Mouse (Mus musculus) neural tube, embryonic 14.5 days (tissue): ENCODE data around the gene Etfa. TPM values are rescaled to one million over a fixed set of nuclear protein-coding genes. Genes with fewer than 3 reads are reported as not detected.
A peak's percentile ranks its signal among the peaks of the same experiment; 100 is the strongest.

Experiments
- ATAC-seq: fragments of 200-750 bp; cut with Nextera tagmentation; 2 replicates; pipeline ENCODE4 v1.8.0; 2017; ENCODE audit warnings: low read depth, mild to moderate bottlenecking, moderate TSS enrichment, moderate library complexity
- H3K27ac ChIP-seq: fragments of 300-500 bp; sonication (generic); 2 replicates; pipeline ENCODE4 v1.5.1; 2014; ENCODE audit warnings: low read depth, mild to moderate bottlenecking, control low read depth, low read length, moderate library complexity, mixed read lengths
- H3K27me3 ChIP-seq: fragments of 300-500 bp; sonication (generic); 2 replicates; pipeline ENCODE4 v1.6.1; 2014; ENCODE audit warnings: low read length; ENCODE audit not compliant: control insufficient read depth, insufficient read depth
- H3K36me3 ChIP-seq: fragments of 300-500 bp; sonication (generic); 2 replicates; pipeline ENCODE4 v1.6.1; 2014; ENCODE audit warnings: low read length, mixed read lengths; ENCODE audit not compliant: control insufficient read depth, insufficient read depth
- H3K4me1 ChIP-seq: fragments of 300-500 bp; sonication (generic); 2 replicates; pipeline ENCODE4 v1.6.1; 2014; ENCODE audit warnings: low read length; ENCODE audit not compliant: control insufficient read depth, insufficient read depth
- H3K4me2 ChIP-seq: fragments of 300-500 bp; sonication (generic); 2 replicates; pipeline ENCODE4 v1.6.1; 2014; ENCODE audit warnings: mild to moderate bottlenecking, low read depth, low read length, control low read depth
- H3K4me3 ChIP-seq: fragments of 300-500 bp; sonication (generic); 2 replicates; pipeline ENCODE4 v1.5.1; 2014; ENCODE audit warnings: low read depth, low read length, control low read depth, mixed read lengths
- H3K9ac ChIP-seq: fragments of 300-500 bp; sonication (generic); replicated peaks from 2 replicates; pipeline ENCODE4 v1.6.1; 2014; ENCODE audit warnings: low read depth, mild to moderate bottlenecking, control low read depth, low read length, mixed read lengths
- H3K9me3 ChIP-seq: fragments of 300-500 bp; sonication (generic); 2 replicates; pipeline ENCODE4 v1.6.1; 2016; ENCODE audit warnings: low read length; ENCODE audit not compliant: control insufficient read depth
- WGBS: fragments of 180-500 bp; shearing (Covaris S2); extraction: QIAGEN DNeasy Blood & Tissue Kit; methylation state at CpG from one replicate; pipeline ENCODE4 v1.1.7; 2014; 5-methylcytosine and 5-hydroxymethylcytosine counted together
- polyA plus RNA-seq: library from polyadenylated mRNA; unstranded; fragments of >200 nt; fragmentation: Nextera tagmentation; extraction: Ambion mirVana; gene quantifications from 2 replicates; pipeline ENCODE4 v1.2.1, GENCODE M21; 2014

The Etfa gene
- polyA plus RNA-seq, 1 experiment from 2014 or later: 83.7 TPM

DNA sequence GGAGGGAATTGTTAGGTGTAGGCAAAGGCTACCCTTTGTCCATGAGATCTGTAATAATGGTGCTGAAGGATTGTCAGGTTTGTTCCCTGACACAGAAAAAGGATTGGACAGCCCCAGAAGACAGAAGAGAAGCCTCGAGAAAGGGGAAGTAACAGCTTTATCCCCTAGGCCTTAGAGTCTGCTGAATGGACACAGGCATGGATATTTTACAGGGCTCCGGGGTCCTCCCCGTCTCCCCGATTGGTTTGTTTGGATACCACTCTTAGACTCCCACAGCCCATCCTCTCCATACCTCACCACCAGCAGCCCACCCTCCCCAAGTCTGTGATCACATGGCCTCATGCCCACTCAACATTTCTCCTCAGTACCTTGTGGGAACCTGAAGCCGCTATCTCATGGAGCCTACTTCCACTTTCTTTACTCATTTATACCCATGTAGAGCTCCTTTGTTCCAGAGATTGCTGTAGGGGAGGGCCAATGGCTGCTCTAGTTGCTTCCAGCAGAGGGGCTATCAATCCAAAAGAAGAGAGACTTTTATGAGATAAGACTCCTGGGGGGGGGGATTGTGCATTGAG lies 72.8 kb downstream of the Etfa start:
- no peaks in the 10 kb centered on the region for H3K9me3 ChIP-seq
- H3K36me3 ChIP-seq: no peaks in the 10 kb centered on the region
- H3K27ac ChIP-seq: no peak overlapping the region
- H3K4me3 ChIP-seq: no peak overlapping the region
- WGBS: 81% methylated on average over 5 of the region's 5 CpGs
- H3K27me3 ChIP-seq: no peaks in the 10 kb centered on the region
- H3K9ac ChIP-seq: no peak overlapping the region
- no peaks in the 10 kb centered on the region for H3K4me1 ChIP-seq
- ATAC-seq: no peak
- H3K4me2 ChIP-seq: no peak overlapping the region

DNA sequence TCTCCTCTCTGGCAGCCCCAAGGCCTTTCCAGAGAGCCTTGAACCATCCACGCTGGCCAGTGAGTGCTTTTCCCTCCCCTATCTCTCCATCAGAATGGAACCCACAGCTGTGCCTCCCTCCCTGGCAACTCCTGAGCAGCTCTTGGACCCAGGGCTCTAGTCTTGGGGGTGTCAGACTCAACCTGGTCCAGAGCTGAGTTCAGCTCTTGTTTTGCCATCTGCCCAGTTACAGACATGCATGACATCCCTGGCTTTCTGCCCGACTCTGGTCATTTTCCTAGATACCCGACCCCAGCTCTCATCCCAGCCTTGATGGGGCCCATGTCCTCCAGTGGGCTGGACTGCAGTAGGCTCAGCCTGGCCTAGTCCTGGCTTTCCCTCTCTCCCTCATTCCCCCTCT lies 73.6 kb downstream of the Etfa start:
- no peak for ATAC-seq

DNA sequence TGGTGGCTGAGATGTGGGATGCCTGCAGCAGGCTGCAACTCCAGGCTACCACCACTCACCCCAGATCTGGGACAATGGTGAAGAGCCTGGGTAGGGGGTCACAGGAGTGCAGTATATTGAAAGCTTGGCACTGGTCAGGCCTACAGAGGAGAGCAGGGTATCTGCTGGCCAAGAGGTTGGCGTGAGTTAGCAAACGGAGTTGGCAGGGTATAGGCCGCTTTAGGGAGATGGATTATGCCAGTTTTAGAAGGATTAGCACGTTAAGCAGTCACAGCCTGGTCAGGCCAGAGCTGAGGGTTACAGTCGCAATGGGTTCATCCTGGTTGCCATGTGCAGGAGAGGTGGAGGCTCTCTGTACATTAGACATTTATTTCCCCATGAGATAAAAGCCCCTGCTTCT lies 78.2 kb downstream of the Etfa start:
- peaks cover 6% of the 10 kb centered on the region; the same call in 1 of the 2 replicates for H3K4me1 ChIP-seq
- H3K9me3 ChIP-seq: no peaks in the 10 kb centered on the region
- no peaks in the 10 kb centered on the region for H3K27me3 ChIP-seq
- no peak overlapping the region for H3K4me2 ChIP-seq
- no peaks in the 10 kb centered on the region for H3K36me3 ChIP-seq
- no peak overlapping the region for H3K4me3 ChIP-seq
- no peak overlapping the region for H3K27ac ChIP-seq
- WGBS: 93% methylated on average over 5 of the region's 5 CpGs
- no peak for ATAC-seq
- no peak overlapping the region for H3K9ac ChIP-seq

More for the DNA sequence above, 73.6 kb downstream of the Etfa start:
- Histone ChIP-seq H3K36me3 (no peaks in the 10 kb centered on the region), H3K4me3 (no peak overlapping the region), H3K9ac (no peak overlapping the region), H3K27me3 (no peaks in the 10 kb centered on the region), H3K4me2 (no peak overlapping the region), H3K9me3 (no peaks in the 10 kb centered on the region), H3K4me1 (no peaks in the 10 kb centered on the region), H3K27ac (no peak overlapping the region)
- WGBS: 60% methylated on average over 3 of the region's 3 CpGs

- WGBS: 60% methylated on average over 14 of the region's 14 CpGs
- no peak for ATAC-seq
Measured at GRCm38 (mm10) chr9:55432306-55433289, 79.4 kb downstream of the Etfa start.

GRCm38 (mm10) chr9:55430133-55430532 lies 81.9 kb downstream of the Etfa start:
- no peaks in the 10 kb centered on the region for H3K27me3 ChIP-seq
- H3K9me3 ChIP-seq: no peaks in the 10 kb centered on the region
- no peaks in the 10 kb centered on the region for H3K36me3 ChIP-seq
- no peak overlapping the region for H3K4me3 ChIP-seq
- 23% methylated on average over 20 of the region's 20 CpGs for whole genome bisulfite sequencing
- H3K4me2 ChIP-seq: 0 out of 2 replicates have a peak overlapping the region, but pooled peaks have one; percentile 16
- 0 out of 2 replicates have a peak overlapping the region, but pooled peaks have one; percentile 16 for H3K9ac ChIP-seq
- no peak overlapping the region for H3K27ac ChIP-seq
- H3K4me1 ChIP-seq: peaks cover 6% of the 10 kb centered on the region; the same call in 1 of the 2 replicates
- ATAC-seq: peak; percentile 45

More at GRCm38 (mm10) chr9:55432306-55433289, 79.4 kb downstream of the Etfa start:
- no peak overlapping the region for H3K4me3 ChIP-seq
- H3K27ac ChIP-seq: no peak overlapping the region
- H3K4me2 ChIP-seq: no peak overlapping the region
- no peaks in the 10 kb centered on the region for H3K27me3 ChIP-seq
- no peak overlapping the region for H3K9ac ChIP-seq
- H3K36me3 ChIP-seq: no peaks in the 10 kb centered on the region
- H3K4me1 ChIP-seq: peaks cover 6% of the 10 kb centered on the region; the same call in 1 of the 2 replicates
- H3K9me3 ChIP-seq: no peaks in the 10 kb centered on the region

- Histone ChIP-seq H3K4me2 (no peak overlapping the region), H3K36me3 (no peaks in the 10 kb centered on the region), H3K27me3 (no peaks in the 10 kb centered on the region), H3K4me1 (peaks cover 6% of the 10 kb centered on the region; the same call in 1 of the 2 replicates), H3K9me3 (no peaks in the 10 kb centered on the region), H3K9ac (no peak overlapping the region), H3K4me3 (no peak overlapping the region), H3K27ac (no peak overlapping the region)
- 31% methylated on average over 12 of the region's 12 CpGs for WGBS
- ATAC-seq: peak; percentile 72; the same call in 1 of the 2 replicates
Measured at GRCm38 (mm10) chr9:55429242-55429975, 82.6 kb downstream of the Etfa start.

DNA sequence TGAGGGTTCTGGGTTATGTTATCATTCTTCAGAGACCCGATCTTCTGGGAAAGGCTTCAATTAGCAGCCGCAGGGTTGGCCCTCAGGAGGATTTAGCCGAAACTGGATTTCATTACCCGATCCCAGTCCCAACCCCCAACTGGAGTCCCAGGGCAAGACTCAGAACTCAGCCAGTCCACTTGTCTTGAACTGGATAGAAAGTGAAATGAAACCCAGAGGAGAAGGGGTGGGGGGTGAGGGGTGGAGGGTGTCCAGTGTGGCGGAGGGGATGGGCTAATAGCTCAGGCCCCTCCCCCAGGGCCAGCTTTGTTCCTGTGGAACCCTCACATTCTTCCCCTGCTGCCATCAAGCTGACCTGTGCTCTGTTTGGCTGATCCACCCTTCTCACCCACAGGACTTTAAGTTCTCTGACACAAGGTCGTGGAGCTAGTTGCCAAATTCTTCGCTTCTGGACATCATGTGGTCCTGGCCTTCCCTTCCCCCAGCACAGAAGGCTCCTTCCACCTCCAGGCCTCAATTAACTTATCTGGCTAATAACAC lies 86.7 kb downstream of the Etfa start:
- no peaks in the 10 kb centered on the region for H3K27me3 ChIP-seq
- H3K4me1 ChIP-seq: peaks cover 5% of the 10 kb centered on the region; the same call in 1 of the 2 replicates
- H3K4me3 ChIP-seq: no peak overlapping the region
- H3K9ac ChIP-seq: no peak overlapping the region
- H3K27ac ChIP-seq: no peak overlapping the region
- 70% methylated on average over 7 of the region's 7 CpGs for WGBS
- H3K4me2 ChIP-seq: no peak overlapping the region
- no peaks in the 10 kb centered on the region for H3K36me3 ChIP-seq
- no peak for ATAC-seq
- H3K9me3 ChIP-seq: no peaks in the 10 kb centered on the region

GRCm38 (mm10) chr9:55423451-55424424 lies 88.3 kb downstream of the Etfa start:
- H3K4me2 ChIP-seq: no peak overlapping the region
- no peaks in the 10 kb centered on the region for H3K36me3 ChIP-seq
- H3K27me3 ChIP-seq: no peaks in the 10 kb centered on the region
- ATAC-seq: no peak
- no peak overlapping the region for H3K4me3 ChIP-seq
- no peaks in the 10 kb centered on the region for H3K9me3 ChIP-seq
- WGBS: 60% methylated on average over 14 of the region's 14 CpGs
- no peak overlapping the region for H3K9ac ChIP-seq
- H3K4me1 ChIP-seq: no peaks in the 10 kb centered on the region
- no peak overlapping the region for H3K27ac ChIP-seq
